Mouse (Mus musculus): Measurements from ENCODE around the gene M6pr. TPM values are rescaled to one million over a fixed set of nuclear protein-coding genes. Genes with fewer than 3 reads are reported as not detected.

Gene M6pr
- polyA plus RNA-seq, 1 experiment, result 24.3 TPM

GRCm38 (mm10) chr6:122297279-122298222, 11.0 kb upstream of the M6pr start:
- H3K27ac ChIP-seq (ENCODE audit: control insufficient read depth, insufficient read depth, low read depth, low read length), result no peak overlapping the region
- peak overlapping the region; percentile 8 for H3K4me3 ChIP-seq (ENCODE audit: control insufficient read depth, low read depth, low read length)
- no peak for TF ChIP-seq CTCF (IDR thresholded peaks at IDR 0.05; ENCODE audit: control insufficient read depth, insufficient read depth, insufficient replicate concordance, low read depth, low read length)
- TF ChIP-seq POLR2A (IDR thresholded peaks at IDR 0.05; ENCODE audit: control insufficient read depth, low read depth, low read length), result no peak; the same call in 1 of the 2 replicates
- no peaks in the 10 kb centered on the region for H3K27me3 ChIP-seq (ENCODE audit: control insufficient read depth, insufficient read depth, low read length)
- no peaks in the 10 kb centered on the region for H3K4me1 ChIP-seq (ENCODE audit: control insufficient read depth, insufficient read depth, low read length)
- no peaks in the 10 kb centered on the region for H3K36me3 ChIP-seq (ENCODE audit: control insufficient read depth, insufficient read depth, low read length)

DNA sequence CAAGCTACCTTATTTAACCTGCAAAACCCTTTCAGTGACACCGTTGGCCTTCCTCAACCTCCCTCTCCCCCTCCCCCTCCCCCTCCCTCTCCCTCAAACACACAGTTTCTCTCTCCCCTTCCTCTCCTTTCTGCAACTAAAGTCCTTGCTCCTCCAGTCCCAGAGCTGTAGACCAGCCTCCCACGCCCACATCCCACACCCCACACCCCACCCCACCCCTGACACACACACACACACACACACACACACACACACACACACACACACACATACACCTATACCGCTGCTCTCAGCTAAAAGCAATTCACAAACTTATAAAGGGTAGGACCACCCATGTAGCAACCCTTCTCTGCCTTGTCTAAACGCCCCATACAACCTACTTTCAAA, 10.3 kb upstream of the M6pr start:
- H3K27ac ChIP-seq (ENCODE audit: control insufficient read depth, insufficient read depth, low read depth, low read length), result no peak overlapping the region
- no peak for TF ChIP-seq POLR2A (IDR thresholded peaks at IDR 0.05; ENCODE audit: control insufficient read depth, low read depth, low read length)
- no peak for TF ChIP-seq CTCF (IDR thresholded peaks at IDR 0.05; ENCODE audit: control insufficient read depth, insufficient read depth, insufficient replicate concordance, low read depth, low read length)
- no peaks in the 10 kb centered on the region for H3K4me1 ChIP-seq (ENCODE audit: control insufficient read depth, insufficient read depth, low read length)
- H3K4me3 ChIP-seq (ENCODE audit: control insufficient read depth, low read depth, low read length), result no peak overlapping the region
- no peaks in the 10 kb centered on the region for H3K27me3 ChIP-seq (ENCODE audit: control insufficient read depth, insufficient read depth, low read length)
- H3K36me3 ChIP-seq (ENCODE audit: control insufficient read depth, insufficient read depth, low read length), result no peaks in the 10 kb centered on the region

DNA sequence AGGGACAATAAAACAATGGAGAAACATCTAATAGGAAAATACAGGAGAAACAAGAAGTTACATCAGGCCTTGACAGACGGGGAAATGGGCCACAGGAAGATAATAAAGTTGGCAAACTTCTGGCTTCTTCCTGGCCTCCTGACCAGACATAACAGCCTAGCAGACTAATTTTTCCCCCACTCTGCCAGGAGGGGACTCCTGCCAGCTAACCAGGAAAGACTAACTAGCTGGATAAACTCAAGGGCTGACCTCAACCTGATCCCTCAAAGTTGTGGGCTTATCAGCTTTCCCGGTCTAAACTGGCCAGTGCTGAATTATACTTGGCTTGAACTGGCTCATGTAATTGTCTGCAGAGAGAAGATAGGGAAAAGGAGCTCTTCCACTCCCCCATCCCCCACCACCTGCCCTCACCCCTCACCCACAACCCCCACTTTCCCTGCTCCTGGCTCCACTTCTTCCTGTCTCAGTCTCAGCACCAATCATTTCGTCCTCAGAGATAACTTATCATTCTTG, 8.8 kb upstream of the M6pr start:
- Histone ChIP-seq H3K27me3 (ENCODE audit: control insufficient read depth, insufficient read depth, low read length) (no peaks in the 10 kb centered on the region), H3K4me1 (ENCODE audit: control insufficient read depth, insufficient read depth, low read length) (peaks cover 3% of the 10 kb centered on the region; the same call in 1 of the 2 replicates), H3K4me3 (ENCODE audit: control insufficient read depth, low read depth, low read length) (no peak overlapping the region), H3K27ac (ENCODE audit: control insufficient read depth, insufficient read depth, low read depth, low read length) (no peak overlapping the region; the same call in 1 of the 2 replicates), H3K36me3 (ENCODE audit: control insufficient read depth, insufficient read depth, low read length) (no peaks in the 10 kb centered on the region)
- TF ChIP-seq CTCF (IDR thresholded peaks at IDR 0.05; ENCODE audit: control insufficient read depth, insufficient read depth, insufficient replicate concordance, low read depth, low read length), result no peak
- no peak for TF ChIP-seq POLR2A (IDR thresholded peaks at IDR 0.05; ENCODE audit: control insufficient read depth, low read depth, low read length)

- Histone ChIP-seq H3K4me3 (ENCODE audit: control insufficient read depth, low read depth, low read length) (no peak overlapping the region), H3K27ac (ENCODE audit: control insufficient read depth, insufficient read depth, low read depth, low read length) (no peak overlapping the region), H3K4me1 (ENCODE audit: control insufficient read depth, insufficient read depth, low read length) (peaks cover 3% of the 10 kb centered on the region; the same call in 1 of the 2 replicates), H3K36me3 (ENCODE audit: control insufficient read depth, insufficient read depth, low read length) (no peaks in the 10 kb centered on the region), H3K27me3 (ENCODE audit: control insufficient read depth, insufficient read depth, low read length) (no peaks in the 10 kb centered on the region)
- no peak for TF ChIP-seq CTCF (IDR thresholded peaks at IDR 0.05; ENCODE audit: control insufficient read depth, insufficient read depth, insufficient replicate concordance, low read depth, low read length)
- no peak for TF ChIP-seq POLR2A (IDR thresholded peaks at IDR 0.05; ENCODE audit: control insufficient read depth, low read depth, low read length)
These were observed 6.4 kb upstream of the M6pr start for GRCm38 (mm10) chr6:122302121-122302520.

- H3K4me3 ChIP-seq (ENCODE audit: control insufficient read depth, low read depth, low read length), result no peak overlapping the region
- H3K27me3 ChIP-seq (ENCODE audit: control insufficient read depth, insufficient read depth, low read length), result no peaks in the 10 kb centered on the region
- no peaks in the 10 kb centered on the region for H3K36me3 ChIP-seq (ENCODE audit: control insufficient read depth, insufficient read depth, low read length)
- peaks cover 3% of the 10 kb centered on the region; the same call in 1 of the 2 replicates for H3K4me1 ChIP-seq (ENCODE audit: control insufficient read depth, insufficient read depth, low read length)
- no peak overlapping the region for H3K27ac ChIP-seq (ENCODE audit: control insufficient read depth, insufficient read depth, low read depth, low read length)
- TF ChIP-seq CTCF (IDR thresholded peaks at IDR 0.05; ENCODE audit: control insufficient read depth, insufficient read depth, insufficient replicate concordance, low read depth, low read length) (no peak), POLR2A (IDR thresholded peaks at IDR 0.05; ENCODE audit: control insufficient read depth, low read depth, low read length) (no peak)
These were observed 5.9 kb upstream of the M6pr start for GRCm38 (mm10) chr6:122302661-122303060.

DNA sequence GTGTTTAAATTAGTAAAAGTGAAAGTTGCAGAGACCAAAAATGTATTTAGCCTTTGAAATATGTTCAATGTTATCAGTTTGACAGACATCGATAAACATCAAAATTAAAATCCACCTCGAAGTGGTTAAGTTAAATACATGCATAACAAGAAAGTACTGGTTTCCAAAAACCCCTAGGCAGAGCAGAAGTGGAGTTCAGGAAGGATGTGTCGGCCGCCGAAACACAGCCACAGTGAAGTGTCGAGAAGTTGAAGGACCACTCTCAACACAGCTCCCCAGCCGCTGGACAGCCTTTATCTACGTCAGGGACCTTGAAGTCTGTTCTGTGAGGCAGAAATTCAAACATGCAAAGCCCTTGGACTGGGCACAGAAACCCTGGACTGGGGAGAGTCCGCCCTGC, 5.0 kb upstream of the M6pr start:
- no peaks in the 10 kb centered on the region for H3K36me3 ChIP-seq (ENCODE audit: control insufficient read depth, insufficient read depth, low read length)
- no peak overlapping the region for H3K27ac ChIP-seq (ENCODE audit: control insufficient read depth, insufficient read depth, low read depth, low read length)
- H3K4me1 ChIP-seq (ENCODE audit: control insufficient read depth, insufficient read depth, low read length), result peaks cover 3% of the 10 kb centered on the region; the same call in 1 of the 2 replicates
- no peak for TF ChIP-seq CTCF (IDR thresholded peaks at IDR 0.05; ENCODE audit: control insufficient read depth, insufficient read depth, insufficient replicate concordance, low read depth, low read length)
- no peak for TF ChIP-seq POLR2A (IDR thresholded peaks at IDR 0.05; ENCODE audit: control insufficient read depth, low read depth, low read length)
- H3K4me3 ChIP-seq (ENCODE audit: control insufficient read depth, low read depth, low read length), result no peak overlapping the region
- no peaks in the 10 kb centered on the region for H3K27me3 ChIP-seq (ENCODE audit: control insufficient read depth, insufficient read depth, low read length)

- TF ChIP-seq POLR2A (IDR thresholded peaks at IDR 0.05; ENCODE audit: control insufficient read depth, low read depth, low read length), result no peak
- peak; percentile 80; the same call in 1 of the 2 replicates for TF ChIP-seq CTCF (IDR thresholded peaks at IDR 0.05; ENCODE audit: control insufficient read depth, insufficient read depth, insufficient replicate concordance, low read depth, low read length)
- Histone ChIP-seq H3K4me3 (ENCODE audit: control insufficient read depth, low read depth, low read length) (no peak overlapping the region), H3K27ac (ENCODE audit: control insufficient read depth, insufficient read depth, low read depth, low read length) (no peak overlapping the region), H3K36me3 (ENCODE audit: control insufficient read depth, insufficient read depth, low read length) (no peaks in the 10 kb centered on the region), H3K4me1 (ENCODE audit: control insufficient read depth, insufficient read depth, low read length) (peaks cover 3% of the 10 kb centered on the region; the same call in 1 of the 2 replicates), H3K27me3 (ENCODE audit: control insufficient read depth, insufficient read depth, low read length) (no peaks in the 10 kb centered on the region)
These were observed 4.2 kb upstream of the M6pr start for GRCm38 (mm10) chr6:122304355-122304754.
